Mouse (Mus musculus) spleen, adult 2 months (tissue): ENCODE results near the gene Brip1.

Experiments
- CTCF ChIP-seq: fragments of 200-500 bp; IDR thresholded peaks from 2 replicates; pipeline ENCODE4 v1.5.1; 2011; ENCODE audit warnings: mild to moderate bottlenecking, inconsistent platforms; ENCODE audit not compliant: insufficient read depth, insufficient read length, insufficient replicate concordance; ENCODE audit errors: extremely low read depth
- POLR2A ChIP-seq: fragments of 200-500 bp; IDR thresholded peaks from 2 replicates; pipeline ENCODE4 v1.6.1; 2011; ENCODE audit warnings: low read depth, low read length, inconsistent platforms

- TF ChIP-seq CTCF: no peak
- TF ChIP-seq POLR2A: no peak
These were observed 124.0 kb downstream of the Brip1 start for GRCm38 (mm10) chr11:86076966-86077365.
